In genomic region chr11:82910679-82911389, GRCm38 (mm10) we compare ENCODE assay signal across 18 mouse cellular contexts. TPM values are rescaled to one million over a fixed set of nuclear protein-coding genes. Genes with fewer than 3 reads are reported as not detected.
DNase-seq lines count a peak whose midpoint lies in the region; ATAC-seq lines count a peak whose summit lies in the region.
"Had no signal": no experiment of that assay in that cellular context is flagged by ENCODE, and none has a peak within 500 bp of the region (broad histone marks: within the 10 kb centered on the region; RNA-seq: fewer than 3 reads in every experiment).

No protein-coding gene starts in this region.

- H3K9ac ChIP-seq in embryonic facial prominence, embryonic 15.5 days: no peak overlapping the region

- H3K27ac ChIP-seq in embryonic facial prominence, embryonic 15.5 days (replicated peaks): no peak overlapping the region
- H3K27ac ChIP-seq: macrophage had no signal

- peaks cover 10% of the 10 kb centered on the region for H3K4me1 ChIP-seq in embryonic facial prominence, embryonic 15.5 days

- peaks cover 8% of the 10 kb centered on the region for H3K36me3 ChIP-seq in embryonic facial prominence, embryonic 15.5 days

- H3K4me2 ChIP-seq in embryonic facial prominence, embryonic 15.5 days (replicated peaks): no peak overlapping the region

- 75% methylated on average over 11 of the region's 11 CpGs for WGBS in embryonic facial prominence, embryonic 15.5 days

- no peaks in the 10 kb centered on the region for H3K9me3 ChIP-seq in embryonic facial prominence, embryonic 15.5 days (replicated peaks)
- H3K9me3 ChIP-seq: G1E had no signal

- peak; percentile 80 to 87 for DNase-seq in gastrocnemius, adult 8-10 months (ENCODE audit: low spot score in 2 of 2)
- peak; percentile 81 to 82 for DNase-seq in heart, adult 9 months (ENCODE audit: low spot score in 2 of 2)
- peak; percentile 83 to 88 for DNase-seq in heart, postnatal 10 days
- no peak for DNase-seq in urinary bladder, postnatal 14 days (ENCODE audit: low spot score)
- no peak for DNase-seq in thymus, postnatal 14 days
- DNase-seq in adrenal gland, postnatal 25 days: no peak
- no peak for DNase-seq in embryo, embryonic 10 days (ENCODE audit: low spot score)
- DNase-seq: adrenal gland, adult 2 months; cerebellum, adult 9-10 months; kidney, adult 2 months; layer of hippocampus, postnatal 36 days; lung, adult 2 months; thymus, adult 2 months had no signal

- H3K27me3 ChIP-seq in embryonic facial prominence, embryonic 15.5 days: no peaks in the 10 kb centered on the region; the same call in 1 of the 2 replicates

- intact Hi-C loops in heart, postnatal 10 days (cut with DNase I): no loop called here

- no peak overlapping the region for H3K4me3 ChIP-seq in embryonic facial prominence, embryonic 15.5 days (replicated peaks)

- 0 out of 2 replicates have a peak, but pooled peaks have one; percentile 56 for ATAC-seq in embryonic facial prominence, embryonic 15.5 days (ENCODE audit: insufficient number of reproducible peaks, low FRiP score, low TSS enrichment, low read depth)
- ATAC-seq: forebrain, embryonic 16.5 days had no signal

RNA-seq across cellular contexts. Expression of gene Unc45b, which starts 0.5 kb away (rescaled TPM):
- polyA plus RNA-seq in embryonic facial prominence, embryonic 15.5 days (2015; fragmentation: Nextera tagmentation; extraction: Ambion mirVana): 18.9 and 28.4 TPM in 2 replicates
- total RNA-seq in gastrocnemius, adult 8-10 months (2022): 100 to 1,000 TPM; 184 to 219 (median 203) TPM
- total RNA-seq in heart, postnatal 10 days (2021): 100 to 1,000 TPM; 161 to 177 TPM
- total RNA-seq in adrenal gland, postnatal 25 days (2021): 6.2 and 9.8 TPM in 2 replicates
- polyA plus RNA-seq: macrophage had no signal

RNA-seq across cellular contexts. Expression of gene Nle1, which starts 2.6 kb away (rescaled TPM):
- polyA plus RNA-seq in embryonic facial prominence, embryonic 15.5 days (2015; fragmentation: Nextera tagmentation; extraction: Ambion mirVana): 35.2 and 38.4 TPM in 2 replicates
- 10 to 100 TPM in 3 of 4 experiments, 1 to 10 TPM in 1; 9.0 to 12.9 (median 10.9) TPM for total RNA-seq in gastrocnemius, adult 8-10 months (2022)
- 10 to 100 TPM; 11.2 to 13.8 TPM for total RNA-seq in heart, postnatal 10 days (2021)
- 23.5 and 31.4 TPM in 2 replicates for total RNA-seq in adrenal gland, postnatal 25 days (2021)

RNA-seq across cellular contexts. Expression of gene Fndc8, which starts 18.9 kb away (rescaled TPM):
- polyA plus RNA-seq in embryonic facial prominence, embryonic 15.5 days (2015; fragmentation: Nextera tagmentation; extraction: Ambion mirVana): 0.39 and 0.51 TPM in 2 replicates
- not detected for total RNA-seq in gastrocnemius, adult 8-10 months (2022)
- total RNA-seq in heart, postnatal 10 days (2021): under 1 TPM in 1 of 2 experiments, not detected in 1; 0.12 TPM
- 0.18 TPM in 1 of 2 replicates, not detected in the other for total RNA-seq in adrenal gland, postnatal 25 days (2021)
- total RNA-seq: layer of hippocampus, postnatal 36 days had no signal
- polyA plus RNA-seq: brain, embryonic 14.5 days; G1E; macrophage had no signal

RNA-seq across cellular contexts. Expression of gene Rad51d, which starts 20.4 kb away (rescaled TPM):
- polyA plus RNA-seq in embryonic facial prominence, embryonic 15.5 days (2015; fragmentation: Nextera tagmentation; extraction: Ambion mirVana): 14.3 and 14.9 TPM in 2 replicates
- total RNA-seq in gastrocnemius, adult 8-10 months (2022): 1 to 10 TPM; 3.1 to 4.1 (median 3.6) TPM
- total RNA-seq in heart, postnatal 10 days (2021): 10 to 100 TPM; 10.9 to 11.0 TPM
- 15.1 and 19.1 TPM in 2 replicates for total RNA-seq in adrenal gland, postnatal 25 days (2021)

RNA-seq across cellular contexts. Expression of gene Rffl, which starts 39.8 kb away (rescaled TPM):
- 12.5 and 15.3 TPM in 2 replicates for polyA plus RNA-seq in embryonic facial prominence, embryonic 15.5 days (2015; fragmentation: Nextera tagmentation; extraction: Ambion mirVana)
- total RNA-seq in gastrocnemius, adult 8-10 months (2022): 1 to 10 TPM; 7.5 to 9.7 (median 8.8) TPM
- 1 to 10 TPM; 4.5 to 5.7 TPM for total RNA-seq in heart, postnatal 10 days (2021)
- 5.9 and 9.4 TPM in 2 replicates for total RNA-seq in adrenal gland, postnatal 25 days (2021)

Comparison
In these comparisons a context has a peak if more than half of its experiments do, and no peak if none do; other contexts are left out.
1. DNase-seq: peak in gastrocnemius, adult 8-10 months (2 of 2), heart, adult 9 months (2 of 2) and heart, postnatal 10 days (2 of 2); none in urinary bladder, postnatal 14 days (single experiment), thymus, postnatal 14 days (single experiment), adrenal gland, postnatal 25 days (single experiment) and embryo, embryonic 10 days (single experiment).
2. RNA of gene Unc45b, which starts 0.5 kb away (total RNA-seq): 184 to 219 TPM in gastrocnemius, adult 8-10 months and 161 to 177 TPM in heart, postnatal 10 days; 6.2 to 9.8 TPM in adrenal gland, postnatal 25 days; every median in the first group is over 10 times any median in the second.